Mouse (Mus musculus) liver, postnatal 0 days (tissue): ENCODE results near the gene 4932438H23Rik. TPM values are rescaled to one million over a fixed set of nuclear protein-coding genes. Genes with fewer than 3 reads are reported as not detected.

Experiments used
- ATAC-seq: fragments of 200-750 bp; cut with Nextera tagmentation; 2 replicates; pipeline ENCODE4 v1.8.0; 2017; ENCODE audit warnings: mild to moderate bottlenecking, moderate library complexity
- DNase-seq: peaks from one replicate; pipeline ENCODE4 v3.0.0-alpha.2; 2016
- H3K27ac ChIP-seq: fragments of 300-500 bp; sonication (generic); 2 replicates; pipeline ENCODE4 v1.5.1; 2014; ENCODE audit warnings: antibody characterized with exemption, moderate library complexity, mild to moderate bottlenecking, low read depth
- H3K27me3 ChIP-seq: fragments of 300-500 bp; sonication (generic); 2 replicates; pipeline ENCODE4 v1.6.1; 2014; ENCODE audit warnings: low read length, control low read depth, mixed read lengths; ENCODE audit not compliant: insufficient read depth
- H3K36me3 ChIP-seq: fragments of 300-500 bp; sonication (generic); replicated peaks from 2 replicates; pipeline ENCODE4 v1.6.1; 2014; ENCODE audit warnings: mild to moderate bottlenecking, control low read depth, low read length, moderate library complexity, mixed read lengths; ENCODE audit not compliant: insufficient read depth
- H3K4me1 ChIP-seq: fragments of 300-500 bp; sonication (generic); 2 replicates; pipeline ENCODE4 v1.6.1; 2014; ENCODE audit warnings: antibody characterized with exemption, mild to moderate bottlenecking, control low read depth; ENCODE audit not compliant: insufficient read depth
- H3K4me2 ChIP-seq: fragments of 300-500 bp; sonication (generic); 2 replicates; pipeline ENCODE4 v1.6.1; 2014; ENCODE audit warnings: low read depth, mild to moderate bottlenecking, low read length, moderate library complexity, mixed read lengths
- H3K4me3 ChIP-seq: fragments of 300-500 bp; sonication (generic); 2 replicates; pipeline ENCODE4 v1.5.1; 2014; ENCODE audit warnings: low read depth, low read length
- H3K9ac ChIP-seq: fragments of 300-500 bp; sonication (generic); replicated peaks from 2 replicates; pipeline ENCODE4 v1.6.1; 2014; ENCODE audit warnings: mild to moderate bottlenecking, moderate library complexity
- H3K9me3 ChIP-seq: fragments of 300-500 bp; sonication (generic); 2 replicates; pipeline ENCODE4 v1.6.1; 2016; ENCODE audit warnings: mild to moderate bottlenecking, control low read depth, low read length, mixed read lengths
- CTCF ChIP-seq: sonication (generic); IDR thresholded peaks from 2 replicates; pipeline ENCODE4 v1.5.1; 2016; ENCODE audit warnings: antibody characterized with exemption, low read depth
- EP300 ChIP-seq: IDR thresholded peaks from 2 replicates; pipeline ENCODE4 v1.6.1; 2016; ENCODE audit warnings: antibody characterized with exemption, low read depth, mild to moderate bottlenecking
- WGBS: fragments of 180-500 bp; shearing (Covaris S2); extraction: QIAGEN DNeasy Blood & Tissue Kit; methylation state at CpG from one replicate; pipeline ENCODE4 v1.1.7; 2014; ENCODE audit not compliant: insufficient replicate concordance; 5-methylcytosine and 5-hydroxymethylcytosine counted together
- polyA plus RNA-seq: library from polyadenylated mRNA; unstranded; fragments of >200 nt; fragmentation: Nextera tagmentation; extraction: Ambion mirVana; gene quantifications from 2 replicates; pipeline ENCODE4 v1.2.1, GENCODE M21; 2015

4932438H23Rik gene
- polyA plus RNA-seq, 1 experiment from 2014 or later: not detected

GRCm38 (mm10) chr16:91057261-91057660 is 37.7 kb downstream of the 4932438H23Rik start:
- Histone ChIP-seq H3K9ac (no peak overlapping the region), H3K4me1 (0 out of 2 replicates have a peak, but pooled peaks cover 7% of the 10 kb centered on the region), H3K9me3 (no peaks in the 10 kb centered on the region), H3K27me3 (0 out of 2 replicates have a peak, but pooled peaks cover 2% of the 10 kb centered on the region), H3K4me2 (no peak overlapping the region), H3K27ac (no peak overlapping the region), H3K4me3 (no peak overlapping the region), H3K36me3 (no peaks in the 10 kb centered on the region)
- DNase-seq: no peak
- 58% methylated on average over 4 of the region's 4 CpGs for WGBS
- no peak for TF ChIP-seq EP300
- no peak for TF ChIP-seq CTCF
- ATAC-seq: no peak

GRCm38 (mm10) chr16:91056043-91056821 is 38.7 kb downstream of the 4932438H23Rik start:
- H3K4me2 ChIP-seq: no peak overlapping the region
- no peak overlapping the region for H3K4me3 ChIP-seq
- no peak for TF ChIP-seq EP300
- TF ChIP-seq CTCF: no peak
- 51% methylated on average over 16 of the region's 16 CpGs for WGBS
- no peaks in the 10 kb centered on the region for H3K36me3 ChIP-seq
- H3K9ac ChIP-seq: no peak overlapping the region
- H3K27ac ChIP-seq: no peak overlapping the region
- H3K27me3 ChIP-seq: 0 out of 2 replicates have a peak, but pooled peaks cover 2% of the 10 kb centered on the region
- no peak for DNase-seq
- H3K4me1 ChIP-seq: 0 out of 2 replicates have a peak, but pooled peaks cover 5% of the 10 kb centered on the region
- H3K9me3 ChIP-seq: no peaks in the 10 kb centered on the region
- ATAC-seq: peak; percentile 35; the same call in 1 of the 2 replicates

GRCm38 (mm10) chr16:91055150-91055549 is 39.8 kb downstream of the 4932438H23Rik start:
- H3K4me3 ChIP-seq: no peak overlapping the region
- ATAC-seq: no peak
- 0 out of 2 replicates have a peak, but pooled peaks cover 2% of the 10 kb centered on the region for H3K27me3 ChIP-seq
- 0 out of 2 replicates have a peak, but pooled peaks cover 5% of the 10 kb centered on the region for H3K4me1 ChIP-seq
- no peak for DNase-seq
- H3K27ac ChIP-seq: no peak overlapping the region
- H3K9ac ChIP-seq: no peak overlapping the region
- 64% methylated on average over 5 of the region's 5 CpGs for WGBS
- TF ChIP-seq CTCF (no peak), EP300 (no peak)
- no peaks in the 10 kb centered on the region for H3K36me3 ChIP-seq
- H3K4me2 ChIP-seq: no peak overlapping the region
- H3K9me3 ChIP-seq: no peaks in the 10 kb centered on the region

DNA sequence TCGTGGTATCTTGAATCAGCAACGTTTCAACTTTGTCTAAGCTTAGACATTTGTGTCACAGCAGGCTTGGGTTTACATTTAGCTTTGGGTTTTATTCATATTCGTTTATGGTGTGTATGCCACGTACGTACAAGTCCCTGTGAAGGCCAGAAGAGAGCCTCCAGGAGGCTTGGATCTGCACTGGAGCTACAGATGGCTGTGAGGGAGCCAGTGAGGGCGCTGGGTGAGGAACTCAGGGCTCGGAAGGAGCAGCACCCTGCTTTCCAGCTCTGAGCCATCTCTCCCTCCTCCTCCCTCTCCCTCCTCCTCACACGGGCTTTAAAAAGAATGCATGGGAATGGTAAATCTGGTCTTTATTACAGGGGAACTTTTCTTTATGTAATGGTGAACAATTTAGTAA is 41.3 kb downstream of the 4932438H23Rik start:
- DNase-seq (no peak), ATAC-seq (no peak)
- H3K4me2 ChIP-seq: no peak overlapping the region
- no peak overlapping the region for H3K27ac ChIP-seq
- 0 out of 2 replicates have a peak, but pooled peaks cover 5% of the 10 kb centered on the region for H3K4me1 ChIP-seq
- 60% methylated on average over 8 of the region's 8 CpGs for WGBS
- TF ChIP-seq CTCF (no peak), EP300 (no peak)
- H3K36me3 ChIP-seq: no peaks in the 10 kb centered on the region
- no peaks in the 10 kb centered on the region for H3K9me3 ChIP-seq
- 0 out of 2 replicates have a peak, but pooled peaks cover 2% of the 10 kb centered on the region for H3K27me3 ChIP-seq
- no peak overlapping the region for H3K9ac ChIP-seq
- no peak overlapping the region for H3K4me3 ChIP-seq

- DNase-seq (peak; percentile 66), ATAC-seq (no peak)
- Histone ChIP-seq H3K36me3 (peaks cover 5% of the 10 kb centered on the region), H3K4me2 (peak overlapping the region; percentile 82), H3K4me3 (no peak overlapping the region), H3K27ac (no peak overlapping the region), H3K4me1 (peaks cover 16% of the 10 kb centered on the region), H3K9ac (no peak overlapping the region), H3K9me3 (no peaks in the 10 kb centered on the region), H3K27me3 (no peaks in the 10 kb centered on the region)
- 64% methylated on average over 8 of the region's 8 CpGs for WGBS
- TF ChIP-seq CTCF: peak; percentile 74
- TF ChIP-seq EP300: no peak
Observed at GRCm38 (mm10) chr16:91045511-91045910, 49.4 kb downstream of the 4932438H23Rik start.

DNA sequence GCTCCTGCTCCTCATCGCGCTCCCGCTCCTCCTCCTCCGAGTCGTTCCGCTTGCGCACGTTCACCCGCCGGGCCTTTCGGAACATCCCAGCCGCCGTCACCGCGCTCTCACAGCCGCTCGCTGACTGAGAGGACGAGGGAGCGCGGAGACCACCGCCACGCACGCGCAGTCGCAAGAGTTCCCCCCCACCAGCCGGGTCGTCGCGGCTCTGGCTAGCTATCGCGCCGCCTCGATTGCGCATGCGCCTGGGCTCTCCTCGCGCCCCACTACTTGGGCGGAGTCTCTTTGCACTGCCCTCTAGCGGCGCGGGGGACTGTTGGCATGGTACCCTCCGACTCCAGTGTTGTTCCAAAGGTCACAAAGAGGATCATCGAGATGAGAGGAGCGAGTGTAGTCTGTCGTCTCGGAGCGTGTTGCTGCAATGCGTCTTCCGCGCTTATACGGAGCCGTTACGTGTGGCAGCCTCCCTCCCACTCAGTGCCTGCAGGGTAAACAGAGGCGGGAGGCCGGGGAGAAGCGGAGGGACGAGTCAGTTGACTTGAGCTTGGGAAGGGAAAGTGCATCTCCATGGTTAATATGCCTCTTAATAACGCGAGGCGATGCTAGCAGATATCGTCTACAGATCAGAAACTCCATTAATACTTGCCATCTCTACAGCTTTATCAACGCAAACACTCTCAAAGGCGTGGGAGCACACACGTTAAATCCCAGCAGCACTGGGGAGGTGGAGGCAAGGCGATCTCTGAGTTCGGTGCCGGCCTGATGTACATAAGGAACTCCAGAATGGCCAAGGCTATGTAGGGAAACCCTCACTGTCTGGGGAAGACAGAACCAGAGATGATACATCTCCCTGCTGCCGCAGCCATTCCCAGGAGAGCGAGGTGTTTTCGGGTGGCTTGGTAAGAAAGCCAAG is 50.4 kb downstream of the 4932438H23Rik start, which contains the start of gene Paxbp1:
Gene Paxbp1 (minus strand): TSS at position 274 of the 913 bp plus-strand sequence.
- ATAC-seq (peak; percentile 93), DNase-seq (peak; percentile 99)
- H3K27ac ChIP-seq: peak within 1 kb of the TSS; percentile 92
- peaks cover 18% of the 10 kb centered on the region for H3K4me1 ChIP-seq
- 2% methylated on average over 59 of the region's 70 CpGs for WGBS
- H3K9me3 ChIP-seq: no peaks in the 10 kb centered on the region
- H3K27me3 ChIP-seq: no peaks in the 10 kb centered on the region
- peaks cover 11% of the 10 kb centered on the region for H3K36me3 ChIP-seq
- TF ChIP-seq CTCF: peak; percentile 100
- TF ChIP-seq EP300: no peak
- peak within 1 kb of the TSS; percentile 82 for H3K4me2 ChIP-seq
- peak within 1 kb of the TSS; percentile 73 for H3K4me3 ChIP-seq
- H3K9ac ChIP-seq: peak within 1 kb of the TSS; percentile 88
